Mouse (Mus musculus): ENCODE results near the gene Me1. TPM values are rescaled to one million over a fixed set of nuclear protein-coding genes. Genes with fewer than 3 reads are reported as not detected.

Gene Me1
- polyA plus RNA-seq, 1 experiment from 2014 or later: 171 TPM

- TF ChIP-seq CTCF (IDR thresholded peaks at IDR 0.05; ENCODE audit: low read depth) (no peak), EP300 (optimal IDR thresholded peaks at IDR 0.05) (no peak)
- Histone ChIP-seq H3K4me3 (ENCODE audit: low read depth, low read length) (no peak overlapping the region), H3K36me3 (ENCODE audit: control insufficient read depth, insufficient read depth, low read length) (no peaks in the 10 kb centered on the region), H3K4me2 (replicated peaks; ENCODE audit: low read depth) (no peak overlapping the region), H3K4me1 (replicated peaks; ENCODE audit: control insufficient read depth, insufficient read depth) (no peaks in the 10 kb centered on the region), H3K27ac (replicated peaks) (no peak overlapping the region), H3K9ac (ENCODE audit: low read length) (no peak overlapping the region), H3K27me3 (ENCODE audit: control insufficient read depth, insufficient read depth, low read length) (no peaks in the 10 kb centered on the region), H3K9me3 (ENCODE audit: control insufficient read depth, low read length) (no peaks in the 10 kb centered on the region)
- no peak for ATAC-seq (ENCODE audit: low FRiP score, low TSS enrichment)
- no peak for DNase-seq (ENCODE audit: low spot score)
- 81% methylated on average over 2 of the region's 2 CpGs for whole genome bisulfite sequencing
Observed at GRCm38 (mm10) chr9:86622062-86622461, 73.7 kb downstream of the Me1 start.

- Histone ChIP-seq H3K27me3 (ENCODE audit: control insufficient read depth, insufficient read depth, low read length) (no peaks in the 10 kb centered on the region), H3K27ac (replicated peaks) (no peak overlapping the region), H3K4me2 (replicated peaks; ENCODE audit: low read depth) (no peak overlapping the region), H3K36me3 (ENCODE audit: control insufficient read depth, insufficient read depth, low read length) (no peaks in the 10 kb centered on the region), H3K4me1 (replicated peaks; ENCODE audit: control insufficient read depth, insufficient read depth) (no peaks in the 10 kb centered on the region), H3K4me3 (ENCODE audit: low read depth, low read length) (no peak overlapping the region), H3K9ac (ENCODE audit: low read length) (no peak overlapping the region), H3K9me3 (ENCODE audit: control insufficient read depth, low read length) (no peaks in the 10 kb centered on the region)
- DNase-seq (ENCODE audit: low spot score): no peak
- no peak for TF ChIP-seq EP300 (optimal IDR thresholded peaks at IDR 0.05)
- no peak for TF ChIP-seq CTCF (IDR thresholded peaks at IDR 0.05; ENCODE audit: low read depth)
- 83% methylated on average over 10 of the region's 10 CpGs for WGBS
- ATAC-seq (ENCODE audit: low FRiP score, low TSS enrichment): no peak
Observed at GRCm38 (mm10) chr9:86619341-86620139, 76.2 kb downstream of the Me1 start.

GRCm38 (mm10) chr9:86617837-86618492, 77.8 kb downstream of the Me1 start:
- Histone ChIP-seq H3K4me1 (replicated peaks; ENCODE audit: control insufficient read depth, insufficient read depth) (no peaks in the 10 kb centered on the region), H3K9me3 (ENCODE audit: control insufficient read depth, low read length) (no peaks in the 10 kb centered on the region), H3K27ac (replicated peaks) (no peak overlapping the region), H3K36me3 (ENCODE audit: control insufficient read depth, insufficient read depth, low read length) (no peaks in the 10 kb centered on the region), H3K4me3 (ENCODE audit: low read depth, low read length) (no peak overlapping the region), H3K9ac (ENCODE audit: low read length) (no peak overlapping the region), H3K27me3 (ENCODE audit: control insufficient read depth, insufficient read depth, low read length) (no peaks in the 10 kb centered on the region), H3K4me2 (replicated peaks; ENCODE audit: low read depth) (no peak overlapping the region)
- DNase-seq (ENCODE audit: low spot score): no peak
- ATAC-seq (ENCODE audit: low FRiP score, low TSS enrichment): no peak
- 64% methylated on average over 7 of the region's 7 CpGs for WGBS
- TF ChIP-seq EP300 (optimal IDR thresholded peaks at IDR 0.05) (no peak), CTCF (IDR thresholded peaks at IDR 0.05; ENCODE audit: low read depth) (no peak)

- no peak for TF ChIP-seq EP300 (optimal IDR thresholded peaks at IDR 0.05)
- TF ChIP-seq CTCF (IDR thresholded peaks at IDR 0.05; ENCODE audit: low read depth): no peak
Observed at GRCm38 (mm10) chr9:86615765-86616164, 80.0 kb downstream of the Me1 start.

GRCm38 (mm10) chr9:86612091-86612490, 83.7 kb downstream of the Me1 start:
- Histone ChIP-seq H3K27ac (replicated peaks) (no peak overlapping the region), H3K36me3 (ENCODE audit: control insufficient read depth, insufficient read depth, low read length) (no peaks in the 10 kb centered on the region), H3K4me2 (replicated peaks; ENCODE audit: low read depth) (no peak overlapping the region), H3K4me3 (ENCODE audit: low read depth, low read length) (no peak overlapping the region), H3K27me3 (ENCODE audit: control insufficient read depth, insufficient read depth, low read length) (no peaks in the 10 kb centered on the region), H3K9me3 (ENCODE audit: control insufficient read depth, low read length) (no peaks in the 10 kb centered on the region), H3K9ac (ENCODE audit: low read length) (no peak overlapping the region), H3K4me1 (replicated peaks; ENCODE audit: control insufficient read depth, insufficient read depth) (no peaks in the 10 kb centered on the region)
- DNase-seq (ENCODE audit: low spot score) (no peak), ATAC-seq (ENCODE audit: low FRiP score, low TSS enrichment) (no peak)
- 90% methylated on average over 4 of the region's 4 CpGs for WGBS
- TF ChIP-seq EP300 (optimal IDR thresholded peaks at IDR 0.05) (no peak), CTCF (IDR thresholded peaks at IDR 0.05; ENCODE audit: low read depth) (no peak)

More at GRCm38 (mm10) chr9:86615765-86616164, 80.0 kb downstream of the Me1 start:
- Histone ChIP-seq H3K9me3 (ENCODE audit: control insufficient read depth, low read length) (no peaks in the 10 kb centered on the region), H3K27ac (replicated peaks) (no peak overlapping the region), H3K27me3 (ENCODE audit: control insufficient read depth, insufficient read depth, low read length) (no peaks in the 10 kb centered on the region), H3K4me1 (replicated peaks; ENCODE audit: control insufficient read depth, insufficient read depth) (no peaks in the 10 kb centered on the region), H3K4me2 (replicated peaks; ENCODE audit: low read depth) (no peak overlapping the region), H3K9ac (ENCODE audit: low read length) (no peak overlapping the region), H3K4me3 (ENCODE audit: low read depth, low read length) (no peak overlapping the region), H3K36me3 (ENCODE audit: control insufficient read depth, insufficient read depth, low read length) (no peaks in the 10 kb centered on the region)
- ATAC-seq (ENCODE audit: low FRiP score, low TSS enrichment) (no peak), DNase-seq (ENCODE audit: low spot score) (no peak)
- 84% methylated on average over 1 of the region's 1 CpGs for WGBS

GRCm38 (mm10) chr9:86605776-86606175, 90.0 kb downstream of the Me1 start:
- ATAC-seq (ENCODE audit: low FRiP score, low TSS enrichment): no peak
- DNase-seq (ENCODE audit: low spot score): no peak

More at GRCm38 (mm10) chr9:86605776-86606175, 90.0 kb downstream of the Me1 start:
- Histone ChIP-seq H3K36me3 (ENCODE audit: control insufficient read depth, insufficient read depth, low read length) (no peaks in the 10 kb centered on the region), H3K4me2 (replicated peaks; ENCODE audit: low read depth) (no peak overlapping the region), H3K9me3 (ENCODE audit: control insufficient read depth, low read length) (no peaks in the 10 kb centered on the region), H3K27ac (replicated peaks) (no peak overlapping the region), H3K27me3 (ENCODE audit: control insufficient read depth, insufficient read depth, low read length) (no peaks in the 10 kb centered on the region), H3K4me1 (replicated peaks; ENCODE audit: control insufficient read depth, insufficient read depth) (no peaks in the 10 kb centered on the region), H3K9ac (ENCODE audit: low read length) (no peak overlapping the region), H3K4me3 (ENCODE audit: low read depth, low read length) (no peak overlapping the region)
- no peak for TF ChIP-seq EP300 (optimal IDR thresholded peaks at IDR 0.05)
- no peak for TF ChIP-seq CTCF (IDR thresholded peaks at IDR 0.05; ENCODE audit: low read depth)
- 55% methylated on average over 6 of the region's 6 CpGs for WGBS

All from stomach, postnatal 0 days (tissue).